Mouse (Mus musculus): ENCODE measurements around the gene Nr6a1. TPM values are rescaled to one million over a fixed set of nuclear protein-coding genes. Genes with fewer than 3 reads are reported as not detected.

The Nr6a1 gene
- polyA plus RNA-seq, 1 experiment from 2014 or later = 0.94 TPM

GRCm38 (mm10) chr2:38682209-38682608 lies 245.3 kb downstream of the Nr6a1 start:
- no peaks in the 10 kb centered on the region for H3K36me3 ChIP-seq (ENCODE audit: insufficient read depth, low read length)
- WGBS = 80% methylated on average over 5 of the region's 5 CpGs

GRCm38 (mm10) chr2:38678947-38679346 lies 248.5 kb downstream of the Nr6a1 start:
- no peaks in the 10 kb centered on the region for H3K4me1 ChIP-seq (ENCODE audit: insufficient read depth, low read length)
- H3K9ac ChIP-seq (replicated peaks; ENCODE audit: low read length) = no peak overlapping the region
- H3K9me3 ChIP-seq (ENCODE audit: low read length) = no peaks in the 10 kb centered on the region
- H3K27ac ChIP-seq (ENCODE audit: low read length) = no peak overlapping the region
- H3K27me3 ChIP-seq (ENCODE audit: insufficient read depth, low read length) = no peaks in the 10 kb centered on the region
- no peak overlapping the region for H3K4me3 ChIP-seq (ENCODE audit: low read length)
- no peaks in the 10 kb centered on the region for H3K36me3 ChIP-seq (ENCODE audit: insufficient read depth, low read length)
- no peak overlapping the region for H3K4me2 ChIP-seq (replicated peaks; ENCODE audit: low read depth, low read length)
- ATAC-seq (ENCODE audit: low FRiP score, low TSS enrichment) = no peak

More at GRCm38 (mm10) chr2:38682209-38682608, 245.3 kb downstream of the Nr6a1 start:
- Histone ChIP-seq H3K4me1 (ENCODE audit: insufficient read depth, low read length) (no peaks in the 10 kb centered on the region), H3K27me3 (ENCODE audit: insufficient read depth, low read length) (no peaks in the 10 kb centered on the region), H3K4me2 (replicated peaks; ENCODE audit: low read depth, low read length) (no peak overlapping the region), H3K4me3 (ENCODE audit: low read length) (no peak overlapping the region), H3K27ac (ENCODE audit: low read length) (no peak overlapping the region), H3K9me3 (ENCODE audit: low read length) (no peaks in the 10 kb centered on the region), H3K9ac (replicated peaks; ENCODE audit: low read length) (no peak overlapping the region)
- ATAC-seq (ENCODE audit: low FRiP score, low TSS enrichment) = no peak; the same call in 1 of the 2 replicates

DNA sequence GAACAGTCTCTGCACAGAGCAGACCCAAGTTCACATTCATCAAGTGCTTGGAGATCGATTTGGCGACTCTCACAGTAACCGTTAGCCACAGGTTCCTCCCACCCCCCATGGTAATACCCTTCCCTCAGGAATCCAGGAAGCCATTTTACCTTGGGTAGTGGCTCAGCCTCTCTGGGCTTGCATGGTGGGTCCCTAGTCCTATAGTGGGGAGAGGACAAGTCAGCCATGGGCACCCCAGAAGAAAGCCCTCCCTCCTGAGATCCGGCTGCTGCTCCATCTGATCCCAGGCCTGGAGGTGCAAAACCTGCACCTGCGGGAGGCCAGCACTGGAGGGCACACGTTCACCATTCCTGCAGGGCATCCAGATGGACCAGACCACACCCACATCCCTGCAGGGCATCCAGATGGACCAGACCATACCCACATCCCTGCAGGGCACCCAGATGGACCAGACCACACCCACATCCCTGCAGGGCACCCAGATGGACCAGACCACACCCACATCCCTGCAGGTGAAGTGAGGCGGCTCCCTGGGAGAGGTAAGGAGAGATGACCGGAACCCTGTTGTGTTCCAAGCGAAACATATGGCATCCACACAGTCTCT lies 252.0 kb downstream of the Nr6a1 start:
- Histone ChIP-seq H3K27me3 (ENCODE audit: insufficient read depth, low read length) (peaks cover 4% of the 10 kb centered on the region; the same call in 1 of the 2 replicates), H3K9ac (replicated peaks; ENCODE audit: low read length) (no peak overlapping the region), H3K4me1 (ENCODE audit: insufficient read depth, low read length) (no peaks in the 10 kb centered on the region), H3K36me3 (ENCODE audit: insufficient read depth, low read length) (no peaks in the 10 kb centered on the region), H3K4me3 (ENCODE audit: low read length) (no peak overlapping the region), H3K27ac (ENCODE audit: low read length) (no peak overlapping the region), H3K4me2 (replicated peaks; ENCODE audit: low read depth, low read length) (no peak overlapping the region), H3K9me3 (ENCODE audit: low read length) (no peaks in the 10 kb centered on the region)
- WGBS = 57% methylated on average over 9 of the region's 9 CpGs
- peak; percentile 62 for ATAC-seq (ENCODE audit: low FRiP score, low TSS enrichment)

Small RNAs within 50 kb of the gene (microRNA-seq; reads per million reads assigned to microRNA genes)
- gene Mir181a-2 (72.7 reads per million, percentile 52 among the genes with 10 or more reads in this experiment), gene Mir181b-2 (1,048 reads per million, percentile 79 among the genes with 10 or more reads in this experiment)

Other genes starting within 250 kb of the Nr6a1 start
- gene Nr5a1, start 213.1 kb downstream of the Nr6a1 start, polyA plus RNA-seq (2015; fragmentation: Nextera tagmentation; extraction: Ambion mirVana) = 2.2 and 4.0 TPM in 2 replicates
- 5.0 and 5.4 TPM in 2 replicates for gene Olfml2a, start 4.3 kb upstream of the Nr6a1 start, polyA plus RNA-seq (2015; fragmentation: Nextera tagmentation; extraction: Ambion mirVana)
- 1.2 and 1.7 TPM in 2 replicates for gene Wdr38, start 69.8 kb upstream of the Nr6a1 start, polyA plus RNA-seq (2015; fragmentation: Nextera tagmentation; extraction: Ambion mirVana)
- gene Arpc5l, start 77.7 kb upstream of the Nr6a1 start, polyA plus RNA-seq (2015; fragmentation: Nextera tagmentation; extraction: Ambion mirVana) = 114 and 119 TPM in 2 replicates
- 768 and 780 TPM in 2 replicates for gene Rpl35, start 77.9 kb upstream of the Nr6a1 start, polyA plus RNA-seq (2015; fragmentation: Nextera tagmentation; extraction: Ambion mirVana)
- gene Golga1, start 137.9 kb upstream of the Nr6a1 start, polyA plus RNA-seq (2015; fragmentation: Nextera tagmentation; extraction: Ambion mirVana) = 25.8 and 27.2 TPM in 2 replicates